Mouse (Mus musculus): ENCODE data around the gene Camkmt.

Camkmt gene

DNA sequence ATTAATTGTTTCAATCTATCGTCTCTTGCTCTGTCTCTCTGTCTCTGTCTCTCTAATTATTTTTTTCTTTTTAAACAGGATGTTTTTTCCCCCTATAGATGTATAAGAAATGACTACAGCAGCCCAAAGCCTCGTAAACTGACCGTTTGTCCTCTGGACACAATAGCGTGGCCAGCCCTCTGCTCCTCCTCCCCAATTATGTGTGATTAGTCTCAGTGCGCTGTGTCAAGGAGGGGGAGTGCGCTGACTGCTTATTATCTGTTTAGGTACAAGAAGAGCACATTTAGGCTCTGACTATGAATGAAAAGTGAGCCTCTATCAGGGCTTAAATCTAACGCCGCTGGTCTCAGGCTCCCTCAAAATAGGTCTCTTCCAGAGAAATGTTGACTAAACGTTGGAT is 368.2 kb downstream of the Camkmt start:
- DNase-seq (ENCODE audit: low spot score in 2 of 2) = no peak

DNA sequence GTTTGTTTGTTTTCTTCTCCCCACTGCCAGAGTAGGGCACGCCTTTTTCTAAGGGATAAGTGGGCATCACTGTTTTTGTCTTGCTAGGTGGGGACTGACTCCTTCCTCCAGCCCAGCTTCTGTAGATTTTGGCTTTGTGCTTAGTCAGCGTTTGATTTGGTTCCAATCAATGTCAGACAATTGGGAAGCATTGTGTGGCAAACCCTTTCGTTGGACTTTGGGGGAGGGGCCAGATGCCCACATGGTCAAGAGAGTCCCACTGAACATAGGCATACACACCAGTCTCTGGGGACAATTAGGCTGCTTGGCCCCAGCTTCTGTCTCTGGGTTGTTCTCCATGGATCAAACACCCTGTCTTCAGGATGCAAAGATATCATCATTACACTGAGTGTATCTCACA is 371.2 kb downstream of the Camkmt start:
- no peak for DNase-seq (ENCODE audit: low spot score in 2 of 2)

DNA sequence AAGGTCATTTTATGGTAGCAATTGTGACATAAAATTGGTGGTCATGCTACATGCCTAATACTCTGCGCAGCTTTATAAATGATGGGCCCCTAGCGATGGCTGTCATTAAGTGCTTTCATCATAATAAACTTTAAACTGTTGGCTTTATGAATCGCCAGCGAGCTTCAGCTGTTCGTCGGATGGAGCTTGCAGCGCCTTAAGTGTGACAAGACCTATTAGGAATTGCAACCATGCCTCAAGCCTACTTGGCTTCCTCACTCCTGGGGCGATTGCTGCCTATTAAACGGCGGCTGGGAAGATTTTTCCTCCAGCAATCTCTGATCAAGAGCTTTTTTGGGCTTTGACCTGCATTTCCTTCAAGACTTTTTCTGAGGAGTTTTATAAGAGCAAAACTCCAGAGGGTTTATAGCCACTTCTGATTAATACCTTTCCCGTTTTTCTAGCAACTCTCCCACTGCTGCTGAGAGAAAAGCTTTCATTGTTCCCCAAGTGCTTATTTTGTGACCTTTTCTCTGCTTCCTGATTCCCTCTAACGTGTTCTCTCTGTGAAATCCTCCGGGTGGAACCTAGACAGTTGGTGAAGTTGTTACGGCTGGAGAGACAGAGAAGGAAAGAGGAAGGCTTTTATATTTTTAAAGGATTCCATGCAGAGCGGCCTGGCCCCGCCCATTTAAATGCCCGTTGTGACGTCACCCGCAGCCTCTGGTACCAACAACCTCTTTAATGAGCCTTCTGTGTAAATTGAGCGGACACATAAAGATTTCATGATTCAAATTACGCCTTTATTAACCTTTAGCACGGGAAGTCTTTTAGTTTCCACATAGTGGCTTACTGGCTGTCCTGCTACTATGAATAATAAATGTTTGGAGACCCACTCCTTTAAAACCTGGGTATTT is 373.4 kb downstream of the Camkmt start:
- no peak for DNase-seq (ENCODE audit: low spot score in 2 of 2)

DNA sequence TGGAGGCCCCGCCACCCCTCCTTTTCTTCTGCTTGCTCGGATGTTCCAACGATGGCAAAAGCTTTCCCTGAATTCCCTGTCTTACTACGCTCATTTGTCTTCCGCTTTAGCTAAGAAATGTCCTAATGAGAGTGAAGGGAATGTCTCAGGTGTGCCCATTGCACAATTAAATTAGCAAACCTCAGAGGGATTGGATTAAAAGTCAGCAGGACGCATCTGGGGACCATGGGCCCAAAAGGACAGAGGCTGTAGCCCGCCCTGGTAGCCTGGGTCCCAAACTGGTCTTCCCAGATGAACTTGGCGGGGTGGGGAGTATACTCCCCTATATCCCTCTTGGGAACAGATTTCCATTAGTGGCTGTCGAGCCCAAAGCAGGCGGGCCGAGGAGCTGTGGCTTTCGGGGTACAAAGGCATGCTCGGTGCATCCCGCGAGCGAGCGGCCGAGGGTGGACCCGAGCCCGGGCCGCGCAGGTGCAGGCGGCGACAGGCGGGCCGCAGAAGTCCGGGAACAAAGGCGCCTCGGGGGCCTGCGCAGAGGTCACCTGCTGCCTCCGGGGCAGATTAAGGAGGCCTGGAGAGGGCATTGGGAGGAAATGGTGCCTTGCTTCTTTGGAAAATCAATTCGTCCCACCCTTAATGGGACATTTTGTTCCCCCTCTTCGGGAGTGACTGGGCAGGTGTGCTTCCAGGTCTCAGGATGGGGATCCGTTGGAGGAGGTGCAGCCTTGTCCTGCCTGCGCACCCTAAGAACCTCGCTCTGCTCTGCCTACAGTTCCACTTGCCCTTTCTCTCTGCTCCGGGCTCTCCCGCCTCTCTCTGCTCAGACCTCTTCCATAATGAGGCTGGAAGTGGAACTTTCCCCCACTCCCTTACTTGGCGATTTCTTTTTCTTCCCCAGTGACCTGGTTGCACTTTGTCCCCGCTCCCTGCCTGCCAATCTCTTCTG is 374.4 kb downstream of the Camkmt start:
- no peak for DNase-seq (ENCODE audit: low spot score in 2 of 2)

DNA sequence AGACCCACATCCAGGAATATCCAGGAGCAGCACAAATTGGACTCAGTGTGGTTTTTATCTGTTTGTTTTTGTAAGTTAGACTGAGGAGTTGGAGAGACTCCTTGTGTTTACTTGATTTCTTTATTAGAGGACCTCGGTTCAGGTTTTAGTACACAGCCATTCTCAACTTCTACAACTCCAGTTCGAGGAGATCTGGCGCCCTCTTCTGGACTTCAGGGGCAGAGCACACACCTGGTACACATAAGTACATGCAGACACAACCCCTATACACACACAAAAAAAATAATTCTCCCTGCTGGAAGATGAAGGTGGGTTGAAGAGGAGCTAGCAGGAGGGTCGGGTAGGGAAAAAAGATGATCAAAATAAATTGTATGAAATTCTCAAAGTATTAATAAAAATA is 379.4 kb downstream of the Camkmt start:
- no peak for DNase-seq (ENCODE audit: low spot score in 2 of 2)

DNA sequence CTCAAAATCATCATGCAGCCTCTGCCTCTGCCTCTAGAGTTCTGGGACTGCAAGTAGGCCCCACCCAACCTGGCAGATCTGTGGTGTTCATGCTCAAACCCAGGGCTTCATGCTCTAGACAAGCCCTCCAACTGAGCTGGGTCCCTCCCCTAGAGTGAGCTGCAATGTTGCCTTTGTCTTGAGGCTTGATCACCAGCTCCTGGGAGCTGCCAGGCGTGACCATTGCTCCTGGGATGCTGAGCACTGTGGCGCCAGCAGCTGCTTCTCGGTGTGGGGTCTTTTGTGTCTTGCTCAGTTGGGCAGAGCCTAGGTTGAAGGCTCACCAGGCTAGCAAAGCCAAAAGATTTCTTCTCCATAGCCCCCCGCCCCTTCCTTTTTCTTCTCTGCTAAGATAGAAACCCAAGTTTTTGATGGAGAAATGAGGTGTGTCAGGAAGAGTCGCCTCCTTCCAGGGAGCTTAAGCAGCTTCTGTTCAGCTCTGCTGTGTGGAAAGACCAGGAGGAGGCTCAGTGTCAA is 382.4 kb downstream of the Camkmt start:
- DNase-seq (ENCODE audit: low spot score in 2 of 2) = no peak

DNA sequence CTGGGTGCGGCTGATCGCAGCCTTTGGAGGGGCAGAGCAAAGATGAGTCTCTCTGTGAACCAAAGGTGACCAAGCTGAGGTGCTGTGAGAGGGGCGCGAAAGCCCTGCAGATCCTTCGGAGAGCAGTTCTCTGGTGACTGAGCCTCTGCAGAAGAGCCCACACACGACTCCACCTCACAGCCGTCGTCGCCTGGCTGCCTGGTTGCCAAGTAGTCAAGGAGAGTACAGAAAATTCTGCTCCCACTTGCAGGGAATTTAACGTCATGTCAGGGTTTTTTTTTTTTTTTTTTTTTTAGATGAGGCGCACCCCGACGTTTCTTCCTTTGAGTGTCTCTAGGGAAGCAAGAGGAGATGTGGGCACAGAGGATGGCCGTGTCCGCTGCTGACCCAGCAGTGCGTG is 382.9 kb downstream of the Camkmt start:
- no peak for DNase-seq (ENCODE audit: low spot score in 2 of 2)

DNA sequence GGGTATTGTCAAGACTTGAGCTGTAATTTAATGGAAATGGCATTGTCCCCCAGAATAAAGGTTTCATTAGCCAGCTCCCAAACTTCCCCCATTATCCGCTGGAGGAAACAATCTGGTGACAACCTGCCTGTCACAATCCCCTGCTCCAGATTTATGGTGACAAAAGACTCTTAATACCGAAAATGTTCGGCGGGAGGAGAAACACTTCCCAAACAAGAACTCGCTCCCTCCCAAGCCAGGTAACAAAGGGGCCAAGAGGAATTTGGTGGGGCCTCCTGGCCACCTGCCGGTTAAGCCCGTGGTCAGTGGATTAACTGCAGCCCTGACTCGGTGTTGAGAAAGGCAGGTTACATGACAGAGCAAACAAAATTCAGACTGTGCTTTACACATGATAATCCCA is 383.5 kb downstream of the Camkmt start:
- DNase-seq (ENCODE audit: low spot score in 2 of 2) = no peak

DNA sequence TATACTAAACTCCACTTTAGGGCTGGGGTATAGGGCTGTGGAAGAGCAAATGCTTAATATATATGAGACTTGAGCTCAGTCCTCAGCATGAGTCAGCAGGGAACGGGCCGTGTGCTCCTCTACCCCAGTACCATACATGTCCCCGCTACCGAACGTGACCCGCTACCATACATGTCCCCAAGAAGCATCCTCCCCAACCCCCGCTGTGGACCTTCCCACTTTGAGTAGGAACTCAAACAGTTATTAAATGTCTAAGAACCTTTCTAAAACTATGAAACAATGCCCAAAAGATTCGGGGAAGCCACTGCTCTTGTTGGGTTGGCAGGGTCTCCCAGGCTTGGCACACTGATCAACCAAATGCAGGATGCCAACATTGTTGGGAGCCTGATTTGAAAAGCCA is 390.9 kb downstream of the Camkmt start:
- DNase-seq (ENCODE audit: low spot score in 2 of 2) = no peak

DNA sequence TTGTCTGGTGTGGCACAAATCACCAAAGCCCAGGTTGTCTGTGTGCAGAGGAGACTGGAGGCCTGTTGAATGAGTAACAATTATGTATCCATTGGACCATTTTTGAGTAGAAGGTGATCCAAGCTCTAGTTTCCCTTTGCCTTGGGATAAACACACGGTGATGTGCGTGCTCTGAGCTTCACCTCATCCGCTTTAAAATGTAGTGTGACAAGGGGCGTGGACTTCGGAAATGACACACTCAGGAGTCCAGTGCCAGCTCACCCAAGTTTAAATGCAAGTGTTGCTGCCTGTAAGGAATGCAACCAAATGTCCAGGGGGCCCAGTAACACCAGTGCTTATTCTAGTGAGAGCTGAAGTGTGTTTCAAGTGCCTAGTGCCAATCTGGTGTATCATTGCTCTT is 392.7 kb downstream of the Camkmt start:
- DNase-seq (ENCODE audit: low spot score in 2 of 2) = no peak

DNA sequence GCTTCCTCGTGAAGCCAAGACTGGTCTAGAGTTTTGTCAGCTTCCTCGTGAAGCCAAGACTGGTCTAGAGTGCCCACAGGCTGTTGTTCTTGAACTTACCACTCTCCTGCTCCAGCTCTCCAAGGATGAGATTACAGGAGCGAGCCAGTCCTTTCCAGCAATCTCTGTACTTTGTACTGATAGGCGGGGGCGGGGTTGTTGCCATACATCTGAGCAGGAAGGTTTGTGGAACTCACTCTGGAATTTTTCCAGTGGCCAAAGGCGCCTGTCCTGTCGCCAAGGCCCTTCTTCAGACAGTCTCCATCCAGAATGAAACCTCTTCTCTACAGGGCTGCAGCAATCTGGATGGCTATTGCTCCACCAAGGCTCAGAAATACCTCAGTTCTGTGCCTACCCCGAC is 393.7 kb downstream of the Camkmt start:
- no peak for DNase-seq (ENCODE audit: low spot score in 2 of 2)

DNA sequence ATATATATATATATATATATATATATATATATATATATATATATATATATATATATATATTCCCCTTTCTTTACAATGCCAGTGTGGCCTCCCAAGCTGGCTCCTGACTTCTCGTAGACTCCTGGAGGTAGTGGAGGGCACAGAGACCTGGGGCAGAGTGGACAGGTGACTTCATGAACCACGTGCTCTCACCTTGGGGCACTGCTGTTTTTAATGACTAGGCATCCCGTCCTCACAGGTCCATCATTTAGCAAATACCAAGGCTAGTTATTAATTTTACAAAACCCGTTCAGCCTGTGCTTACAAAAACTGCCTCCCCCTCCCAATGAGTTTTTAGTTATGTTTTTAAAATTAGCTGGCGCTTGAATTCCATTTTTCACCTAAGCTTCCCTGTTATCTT is 394.2 kb downstream of the Camkmt start:
- DNase-seq (ENCODE audit: low spot score in 2 of 2) = no peak

DNA sequence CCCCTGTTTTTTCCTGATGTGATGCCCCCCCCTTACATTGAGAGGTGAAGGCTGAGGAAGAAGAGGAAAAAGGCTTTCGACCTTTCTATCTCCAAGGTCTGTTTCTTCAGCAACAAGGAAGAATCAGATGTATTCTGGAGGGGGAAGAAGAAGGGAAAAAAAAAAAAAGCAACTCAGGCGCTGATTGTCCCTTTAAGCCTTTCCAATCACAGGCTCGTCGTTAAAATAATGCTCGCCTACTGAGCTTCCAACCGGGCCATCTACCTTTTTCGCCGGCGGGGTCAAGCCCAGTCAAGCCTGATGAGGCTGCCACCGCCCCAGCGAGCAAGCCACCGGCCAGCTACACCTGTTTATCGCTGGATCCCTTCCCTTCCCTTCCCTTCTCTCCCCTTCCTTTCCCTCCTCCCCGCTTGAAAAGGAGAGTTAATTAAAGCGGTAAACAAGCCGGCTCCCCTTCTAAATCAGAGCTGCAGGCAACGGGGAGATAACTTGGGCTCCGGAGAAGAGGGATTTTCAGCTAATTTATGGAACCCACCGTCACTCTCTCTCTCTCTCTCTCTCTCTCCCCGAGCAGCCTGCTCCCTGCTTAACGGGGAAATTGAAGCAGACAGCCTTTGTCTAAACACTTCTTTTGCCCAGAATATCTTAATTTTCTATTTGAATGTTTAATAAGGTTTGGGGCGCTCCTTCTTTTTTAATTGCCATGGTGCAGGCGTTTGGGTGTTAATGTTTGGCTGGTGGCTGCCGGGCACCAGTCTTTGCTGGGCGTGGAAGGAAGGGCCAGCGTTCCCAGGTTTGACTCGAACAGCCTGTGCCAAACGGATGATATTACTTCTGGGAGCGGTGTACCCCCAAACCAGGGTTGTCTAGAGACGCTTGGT is 395.0 kb downstream of the Camkmt start:
- no peak for DNase-seq (ENCODE audit: low spot score in 2 of 2)

DNA sequence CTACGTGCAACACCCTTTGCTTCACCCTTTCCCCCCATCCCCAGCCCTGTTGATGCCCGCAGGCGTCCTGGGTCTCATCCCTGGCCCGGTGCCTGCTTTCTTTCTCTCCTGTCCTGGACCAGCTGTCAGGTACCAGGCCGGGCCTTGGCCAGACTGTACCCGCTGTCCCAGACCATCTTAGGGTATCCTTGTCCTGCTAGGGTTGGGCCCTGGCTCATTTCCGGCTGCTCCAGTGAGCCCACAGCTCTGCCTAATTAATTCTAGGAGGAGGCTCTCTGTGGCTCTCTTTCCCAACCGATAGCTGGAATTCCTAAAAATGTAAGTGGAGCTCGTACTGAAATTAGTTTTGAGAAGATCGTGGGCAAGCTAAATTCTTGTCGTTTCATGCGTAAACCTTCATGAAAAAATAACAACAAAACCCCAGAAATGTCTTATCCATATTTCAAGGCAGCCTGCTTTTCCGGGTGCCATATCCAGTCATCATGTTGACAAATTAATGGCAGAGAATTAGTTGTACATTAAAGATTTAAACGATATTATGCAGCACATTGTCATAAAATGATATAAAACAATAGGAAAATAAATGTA is 395.7 kb downstream of the Camkmt start:
- no peak for DNase-seq (ENCODE audit: low spot score in 2 of 2)

DNA sequence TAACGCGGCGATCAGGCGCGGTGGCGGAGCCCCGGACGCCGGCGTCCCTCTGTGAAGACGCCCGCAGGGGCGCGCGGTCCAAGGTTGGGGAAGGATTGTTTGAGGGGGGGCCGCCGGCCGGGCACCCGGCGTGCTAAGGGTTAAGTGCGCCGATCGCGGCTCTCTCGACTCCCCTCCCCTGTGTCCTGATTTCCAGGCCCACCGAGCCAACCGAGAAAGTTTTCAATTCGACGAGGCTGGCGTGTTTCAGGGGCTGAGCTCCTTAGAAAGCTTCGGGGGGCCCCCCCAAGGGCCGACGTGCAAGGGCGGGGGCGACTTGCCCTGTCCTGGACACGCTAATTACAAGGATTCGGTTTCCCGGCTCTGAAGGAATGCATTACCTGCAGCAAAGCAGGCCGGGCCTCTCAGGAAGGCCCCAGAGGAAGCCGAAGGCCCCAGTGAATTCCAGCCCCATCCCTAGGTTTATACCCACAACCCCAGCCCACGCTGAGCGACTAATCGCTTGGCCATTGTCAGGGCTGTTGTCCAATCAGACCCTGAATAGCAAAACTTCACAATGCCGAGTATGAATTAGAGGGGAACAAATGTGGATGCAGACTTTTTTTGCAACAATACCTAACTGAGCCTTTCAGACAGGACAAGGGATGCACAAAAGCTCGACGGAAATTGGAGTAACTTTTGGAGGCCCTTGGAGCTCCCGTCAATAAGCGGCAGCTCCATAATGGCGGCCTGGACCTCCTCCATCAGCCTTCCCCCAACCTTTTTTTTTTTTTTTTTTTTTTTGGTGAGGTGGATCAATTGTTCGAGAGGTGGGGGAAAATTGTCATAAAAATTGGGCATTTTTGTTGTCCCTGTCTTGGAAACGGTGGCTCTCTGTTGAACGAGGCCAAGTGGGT is 396.5 kb downstream of the Camkmt start:
- no peak for DNase-seq (ENCODE audit: low spot score in 2 of 2)

DNA sequence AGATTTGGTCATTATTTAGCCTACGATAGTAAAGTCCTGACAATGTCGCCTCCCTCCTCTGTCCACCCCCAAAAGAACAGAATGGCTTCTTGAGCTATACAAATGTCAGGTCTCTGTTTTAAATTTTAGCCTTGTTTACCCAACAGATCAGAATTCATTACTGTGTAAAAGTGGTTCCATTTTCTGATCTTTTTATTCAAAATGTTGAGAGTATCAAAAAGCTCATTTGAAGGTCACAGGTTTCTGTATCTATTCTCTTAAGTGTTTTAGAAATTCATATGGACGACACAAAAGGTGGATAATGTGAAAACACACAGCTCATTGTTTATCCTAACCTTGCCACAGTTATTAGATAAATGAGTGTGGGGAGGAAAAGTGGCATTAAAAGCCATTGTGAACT is 397.2 kb downstream of the Camkmt start:
- DNase-seq (ENCODE audit: low spot score in 2 of 2) = no peak

DNA sequence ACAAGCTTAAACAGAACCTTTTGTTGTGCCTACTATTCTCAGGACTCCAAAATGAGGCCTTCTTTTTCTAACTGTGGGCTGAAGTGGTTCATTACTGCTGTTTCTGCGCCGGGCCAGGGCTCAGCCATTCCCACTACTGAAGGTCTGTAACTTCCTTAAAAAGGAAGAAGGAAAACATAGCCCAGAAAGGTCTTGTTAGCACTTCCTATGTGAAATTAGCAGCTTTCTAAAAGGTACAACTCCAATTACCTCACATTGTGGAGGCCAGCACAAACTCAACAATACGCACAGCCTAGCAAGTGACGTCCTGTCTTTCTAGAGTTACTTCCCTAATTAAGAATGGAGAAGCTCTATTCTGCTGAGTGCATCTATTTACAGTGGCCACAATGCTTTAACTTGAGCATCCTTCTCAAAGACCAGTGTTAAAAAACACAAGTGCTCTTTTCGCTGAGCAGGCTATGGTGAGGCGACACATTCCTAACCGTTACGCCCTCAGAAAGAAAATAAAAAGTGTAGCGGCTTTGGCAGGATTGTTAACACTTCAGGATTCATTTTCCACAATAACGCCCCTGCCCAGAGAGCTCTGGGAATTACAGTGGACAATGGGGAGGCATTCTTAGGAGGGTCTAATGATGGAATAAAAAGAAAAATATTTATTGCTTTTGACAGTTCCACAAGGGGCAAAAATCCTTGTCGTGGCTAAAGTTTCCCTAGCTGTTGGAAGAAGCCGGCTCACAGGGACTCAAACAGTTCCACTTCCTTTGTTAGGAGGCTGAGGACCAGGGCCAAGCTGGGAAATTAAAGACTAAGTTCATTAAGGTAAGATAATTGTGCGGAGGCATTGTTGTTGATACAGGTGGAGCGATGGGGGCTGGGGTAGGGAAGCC is 398.5 kb downstream of the Camkmt start:
- no peak for DNase-seq (ENCODE audit: low spot score in 2 of 2)

DNA sequence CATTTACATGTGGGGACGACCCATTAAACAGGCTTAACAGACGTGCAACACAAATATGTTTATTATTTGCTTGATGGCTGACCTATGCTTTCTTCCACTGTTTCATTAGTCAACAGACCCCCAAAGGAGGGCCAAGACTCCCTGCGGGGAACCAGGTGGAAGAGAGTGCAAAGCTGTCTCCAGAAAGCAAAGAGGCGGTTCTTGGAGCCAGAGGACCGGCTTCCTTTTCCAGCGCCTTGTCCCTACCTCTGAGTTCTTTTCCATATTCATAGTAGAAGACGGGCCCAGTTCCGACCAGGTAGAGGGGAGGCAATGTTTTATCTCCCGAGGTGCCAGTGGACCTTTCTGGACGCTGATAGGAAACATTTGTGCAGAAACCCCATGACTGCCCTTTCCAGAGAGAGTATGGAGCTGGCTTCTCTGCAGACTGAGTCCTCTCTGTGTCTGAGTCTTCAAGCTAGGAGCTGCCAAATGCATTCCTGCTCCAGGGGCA is 399.2 kb downstream of the Camkmt start:
- no peak for DNase-seq (ENCODE audit: low spot score in 2 of 2)

DNA sequence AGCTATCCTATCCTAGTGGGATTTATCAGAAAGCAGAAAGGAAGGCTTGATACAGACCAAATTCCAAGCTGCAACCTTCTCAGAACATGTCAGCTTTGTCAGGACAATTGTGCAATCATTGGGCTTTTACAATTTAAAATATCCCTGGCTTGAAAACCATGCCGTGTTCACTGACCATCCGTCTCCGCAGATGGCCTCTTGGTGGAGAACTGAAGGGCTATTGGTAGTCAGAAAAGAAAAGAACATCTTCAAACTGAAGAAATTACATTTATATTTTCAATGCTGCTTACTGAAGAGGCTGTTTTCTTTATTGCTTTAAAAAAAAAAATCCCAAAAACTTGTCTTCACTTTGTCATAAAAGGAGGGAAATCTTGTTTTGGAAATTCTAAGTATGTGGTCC is 401.1 kb downstream of the Camkmt start:
- DNase-seq (ENCODE audit: low spot score in 2 of 2) = no peak
